Mouse (Mus musculus) lung, adult 2 months (tissue): ENCODE data around the gene Dgkd.

Experiments used
- CTCF ChIP-seq: fragments of 200-500 bp; IDR thresholded peaks from 2 replicates; pipeline ENCODE4 v1.5.1; 2011; ENCODE audit warnings: mild to moderate bottlenecking, low read length, control low read depth; ENCODE audit not compliant: insufficient read depth
- POLR2A ChIP-seq: fragments of 200-500 bp; IDR thresholded peaks from 2 replicates; pipeline ENCODE4 v1.6.1; 2011; ENCODE audit warnings: low read depth, mild to moderate bottlenecking, control low read depth, low read length, borderline replicate concordance; ENCODE audit errors: extremely low read depth

DNA sequence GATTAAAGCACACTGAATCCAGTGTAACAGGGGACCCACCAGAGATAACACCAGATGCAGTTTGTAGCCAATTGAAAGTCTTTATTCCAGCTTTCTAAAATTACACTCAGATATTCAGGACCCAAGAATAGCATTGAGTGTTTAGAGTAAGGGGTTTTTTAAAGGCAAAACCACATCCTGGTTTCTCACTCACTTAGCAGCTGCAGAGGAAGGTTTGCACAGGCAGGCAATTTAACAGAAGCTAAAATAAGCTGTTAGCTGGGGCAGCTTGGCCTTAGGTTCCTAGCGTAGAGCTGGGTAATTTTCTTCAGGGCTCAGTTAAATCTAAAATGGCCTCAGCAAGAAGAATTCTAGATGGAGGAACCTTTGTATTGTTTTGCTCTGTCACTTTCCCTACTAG, 13.6 kb downstream of the Dgkd start:
- TF ChIP-seq CTCF = no peak
- TF ChIP-seq POLR2A = no peak
